9 mouse cellular contexts compared by ENCODE assay signal in genomic region chr5:30270571-30271190, GRCm38 (mm10). TPM values are rescaled to one million over a fixed set of nuclear protein-coding genes. Genes with fewer than 3 reads are reported as not detected.
DNase-seq lines count a peak whose midpoint lies in the region; ATAC-seq lines count a peak whose summit lies in the region.
"Had no signal": no experiment of that assay in that cellular context is flagged by ENCODE, and none has a peak within 500 bp of the region (broad histone marks: within the 10 kb centered on the region; RNA-seq: fewer than 3 reads in every experiment).

No protein-coding gene starts in this region.

- peak; percentile 64 for DNase-seq in gastrocnemius, adult 18-20 months (ENCODE audit: low spot score)
- no peak for DNase-seq in gastrocnemius, postnatal 36 days
- peak; percentile 81 for DNase-seq in adipocyte (ENCODE audit: low spot score)
- peak; percentile 17 for DNase-seq in gastrocnemius, postnatal 25 days
- DNase-seq in left cerebral cortex, postnatal 25 days (ENCODE audit: low spot score in 2 of 2), result peak; percentile 66 to 92
- no peak for DNase-seq in ovary, postnatal 10 days (ENCODE audit: low spot score)
- no peak for DNase-seq in urinary bladder, adult 18-20 months (ENCODE audit: low spot score in 2 of 2)
- DNase-seq: liver, embryonic 13.5 days had no signal

- ATAC-seq in CD4-positive, CD25-positive, alpha-beta regulatory T cell, adult 4 months, result no peak

- intact Hi-C loops in gastrocnemius, postnatal 36 days (cut with DNase I), result no loop called here
- intact Hi-C loops in left cerebral cortex, postnatal 25 days (cut with DNase I), result no loop called here

RNA-seq across cellular contexts. Expression of gene Drc1, which starts 10.5 kb away (rescaled TPM):
- not detected for total RNA-seq in gastrocnemius, adult 18-20 months (2021)
- total RNA-seq in gastrocnemius, postnatal 36 days (2021), result under 1 TPM in 1 of 2 experiments, not detected in 1; 0.48 TPM
- total RNA-seq in gastrocnemius, postnatal 25 days (2021), result not detected
- 10 to 100 TPM; 16.3 to 17.6 TPM for total RNA-seq in left cerebral cortex, postnatal 25 days (2021)
- polyA plus RNA-seq in CD4-positive, CD25-positive, alpha-beta regulatory T cell, adult 4 months (2017; shearing (Covaris generic)), result 1 to 10 TPM; 3.0 to 4.2 TPM

RNA-seq across cellular contexts. Expression of gene Selenoi, which starts 38.3 kb away (rescaled TPM):
- total RNA-seq in gastrocnemius, adult 18-20 months (2021), result 1 to 10 TPM; 8.3 to 9.1 TPM
- total RNA-seq in gastrocnemius, postnatal 36 days (2021), result 1 to 10 TPM; 9.0 to 9.8 TPM
- total RNA-seq in gastrocnemius, postnatal 25 days (2021), result 10 to 100 TPM; 10.3 to 13.0 TPM
- total RNA-seq in left cerebral cortex, postnatal 25 days (2021), result 10 to 100 TPM; 50.4 to 51.4 TPM
- 10 to 100 TPM; 16.8 to 20.6 TPM for polyA plus RNA-seq in CD4-positive, CD25-positive, alpha-beta regulatory T cell, adult 4 months (2017; shearing (Covaris generic))

Comparison
In these comparisons a context has a peak if more than half of its experiments do, and no peak if none do; other contexts are left out.
1. DNase-seq: peak in gastrocnemius, adult 18-20 months (single experiment), adipocyte (single experiment), gastrocnemius, postnatal 25 days (single experiment) and left cerebral cortex, postnatal 25 days (2 of 2); none in gastrocnemius, postnatal 36 days (0 of 2), ovary, postnatal 10 days (single experiment) and urinary bladder, adult 18-20 months (0 of 2).
2. RNA of gene Drc1, which starts 10.5 kb away (total RNA-seq): 16.3 to 17.6 TPM in left cerebral cortex, postnatal 25 days; 0.48 TPM in gastrocnemius, postnatal 36 days, not detected in gastrocnemius, postnatal 25 days and not detected in gastrocnemius, adult 18-20 months; every median in the first group is over 10 times any median in the second.